Mouse (Mus musculus) T-cell, adult 2 months (primary cell): Measurements from ENCODE around the gene Kpna6.
"Not testable (repeated sequence)": the region's sequence is repeated elsewhere in the genome, so short reads cannot be mapped to it uniquely, and the experiment has no call there.

Source experiments
- DNase-seq: peaks from one replicate; pipeline ENCODE4 v3.0.0; 2022; ENCODE audit warnings: low spot score

Gene Kpna6

GRCm38 (mm10) chr4:129672083-129672877, at the start of gene Kpna6:
Gene Kpna6 (minus strand): TSS chr4:129672767.
- DNase-seq: peak; percentile 77

GRCm38 (mm10) chr4:129716310-129716709, 43.7 kb upstream of the Kpna6 start:
- DNase-seq: no peak

DNA sequence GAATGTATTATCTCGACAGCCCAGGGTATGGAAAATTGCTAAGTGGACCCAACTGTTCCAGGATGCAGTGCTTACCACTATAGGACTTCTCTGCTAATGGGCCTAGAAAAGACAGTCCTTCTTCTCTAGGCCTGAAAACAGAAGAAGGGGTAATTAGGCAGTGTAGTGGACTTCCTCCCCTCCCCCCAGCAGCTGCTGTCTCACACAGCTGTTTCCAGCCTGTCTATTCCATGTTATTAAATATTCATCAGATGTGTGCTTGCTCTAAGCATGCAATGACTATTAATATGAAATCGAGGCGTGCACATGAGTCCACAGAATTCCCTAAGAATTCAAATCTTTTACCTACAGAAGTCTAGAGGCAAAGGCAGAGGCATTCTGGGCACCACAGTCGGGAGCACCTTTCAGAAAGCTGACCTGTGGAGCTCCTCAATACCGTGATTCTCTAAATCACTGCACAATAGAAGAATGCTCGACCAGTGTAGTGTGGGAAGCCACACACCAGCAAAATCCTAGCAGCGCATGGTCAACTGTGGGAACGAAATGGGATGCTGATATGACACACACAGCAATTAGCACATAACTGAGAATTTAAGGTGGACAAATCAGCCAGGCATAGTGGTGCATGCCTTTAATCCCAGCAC, 37.0 kb upstream of the Kpna6 start:
- DNase-seq: no peak

- DNase-seq: no peak
Measured at GRCm38 (mm10) chr4:129706750-129707149, 34.2 kb upstream of the Kpna6 start.

GRCm38 (mm10) chr4:129702454-129702853, 29.9 kb upstream of the Kpna6 start:
- DNase-seq: no peak

GRCm38 (mm10) chr4:129701503-129702377, 29.2 kb upstream of the Kpna6 start:
- DNase-seq: peak; percentile 83

GRCm38 (mm10) chr4:129700661-129701060, 28.1 kb upstream of the Kpna6 start:
- DNase-seq: not testable (repeated sequence)

DNA sequence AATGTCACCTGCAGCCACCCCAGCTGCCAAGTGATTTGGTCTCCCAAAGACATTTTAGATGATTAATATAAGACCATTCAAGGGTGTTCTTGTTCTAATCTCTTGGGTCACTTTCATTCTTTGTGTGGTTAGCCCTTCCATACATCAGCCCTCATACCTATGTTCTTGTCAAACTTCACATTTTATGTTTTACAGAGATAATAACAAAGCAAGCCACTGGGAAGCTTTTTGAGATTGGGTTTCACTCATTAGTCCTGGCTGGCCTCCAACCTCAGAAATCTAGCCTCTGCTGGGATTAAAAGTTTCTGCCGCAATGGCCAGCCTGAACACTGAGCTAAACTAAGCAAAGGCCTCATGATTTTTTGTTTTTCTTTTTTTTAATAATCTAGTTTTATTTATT, 27.6 kb upstream of the Kpna6 start:
- no peak for DNase-seq

DNA sequence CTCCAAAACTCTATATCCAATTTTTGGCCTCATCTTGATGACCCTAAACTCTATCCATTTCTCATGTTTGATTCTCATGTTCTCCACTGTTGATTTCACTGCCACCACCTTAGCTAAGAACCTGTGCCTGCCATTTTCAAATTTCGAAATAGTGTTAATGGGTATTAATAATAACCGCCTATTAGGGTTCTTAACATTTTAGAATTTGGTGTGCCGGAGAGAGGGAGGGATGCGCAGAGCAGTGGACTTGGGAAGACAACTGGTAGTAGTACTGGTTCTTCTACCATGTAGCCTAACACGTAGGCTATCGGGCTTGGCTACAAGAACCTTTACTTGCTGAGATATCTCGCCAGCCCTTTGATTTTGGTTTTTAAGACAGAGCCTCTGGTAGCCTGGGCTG, 24.6 kb upstream of the Kpna6 start:
- DNase-seq: no peak

DNA sequence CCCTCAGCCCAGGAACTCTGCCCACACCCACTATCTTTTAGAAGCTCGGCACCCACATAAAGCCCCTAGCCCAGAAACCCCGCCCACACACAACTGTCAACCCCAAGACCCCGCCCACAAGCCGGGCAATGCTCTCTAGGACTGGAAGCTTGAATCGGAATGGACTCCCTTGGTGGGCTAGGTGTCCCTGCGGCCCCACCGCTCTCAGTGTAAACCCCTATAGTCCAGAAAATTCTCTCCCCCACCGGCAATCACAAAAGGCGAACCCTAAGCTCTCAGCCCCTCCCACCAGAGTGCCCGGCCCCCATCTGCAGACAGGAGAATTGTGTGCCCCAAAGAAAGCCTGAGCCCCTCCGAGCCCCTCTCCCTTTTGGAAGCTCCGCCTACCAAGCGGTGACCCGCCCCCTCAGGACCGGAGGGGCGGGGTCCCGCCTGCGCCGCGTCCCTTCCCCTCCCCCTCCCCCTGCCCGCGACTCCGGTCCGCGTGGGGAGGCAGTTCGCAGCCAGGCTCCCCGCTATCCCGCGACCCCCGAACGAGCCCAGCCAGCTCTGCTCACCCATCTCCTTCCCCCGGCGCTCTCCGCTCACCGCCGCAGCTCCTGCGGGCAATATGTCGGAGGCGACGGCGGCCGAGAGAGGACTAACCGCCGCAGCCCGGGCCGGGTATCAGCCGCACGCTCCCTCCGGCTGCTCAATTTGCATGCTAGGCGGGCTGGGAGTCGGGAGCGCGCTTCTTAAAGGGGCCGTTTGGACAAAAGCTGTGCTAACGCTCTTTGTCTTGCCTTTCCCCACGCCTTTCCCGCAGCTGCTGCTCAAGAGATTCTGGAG, 23.8 kb upstream of the Kpna6 start, which contains the start of gene Tmem39b:
TSS of gene Tmem39b (minus strand) at position 681 of the 828 bp plus-strand sequence.
- peak; percentile 84 for DNase-seq

DNA sequence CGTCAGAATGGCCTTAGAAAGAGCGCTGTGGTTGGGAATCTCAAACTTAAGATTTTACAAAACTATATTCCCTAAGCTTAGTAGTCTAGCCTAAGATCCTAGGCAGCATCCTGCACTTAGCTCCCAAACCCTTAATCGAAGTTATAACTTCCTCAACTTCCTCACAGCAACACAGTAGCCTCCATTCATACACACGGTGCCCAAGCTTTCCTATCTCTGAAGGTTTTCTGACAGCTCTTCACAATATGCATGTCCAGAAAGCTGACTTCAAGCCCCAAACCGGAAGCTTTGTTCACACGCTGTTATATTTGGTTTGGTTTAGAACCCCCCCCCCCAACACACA, 23.2 kb upstream of the Kpna6 start:
- DNase-seq: no peak

GRCm38 (mm10) chr4:129684531-129684930, 12.0 kb upstream of the Kpna6 start:
- no peak for DNase-seq

GRCm38 (mm10) chr4:129683901-129684493, 11.4 kb upstream of the Kpna6 start:
- DNase-seq: no peak

DNA sequence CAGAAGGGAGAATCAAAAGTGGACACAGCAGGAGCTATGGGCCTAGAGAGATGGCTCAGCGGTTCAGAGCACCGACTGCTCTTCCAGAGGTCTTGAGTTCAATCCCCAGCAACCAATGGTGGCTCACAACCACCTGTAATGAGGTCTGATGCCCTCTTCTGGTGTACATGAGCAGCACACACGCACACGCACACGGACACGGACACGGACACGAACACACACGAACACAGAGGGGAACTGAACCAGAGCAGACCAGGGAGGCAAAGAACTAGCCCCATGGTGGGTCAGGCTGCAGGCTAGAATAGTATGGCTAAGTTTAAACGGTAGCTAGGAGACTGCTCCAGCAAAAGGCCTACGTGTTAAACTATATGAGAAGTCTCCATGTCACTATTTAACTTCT, 9.3 kb upstream of the Kpna6 start:
- DNase-seq: no peak

- DNase-seq: no peak
Measured at GRCm38 (mm10) chr4:129672878-129673449, 397 bp upstream of the Kpna6 start.

- peak; percentile 47 for DNase-seq
Measured at GRCm38 (mm10) chr4:129671491-129672082, 980 bp downstream of the Kpna6 start.

DNA sequence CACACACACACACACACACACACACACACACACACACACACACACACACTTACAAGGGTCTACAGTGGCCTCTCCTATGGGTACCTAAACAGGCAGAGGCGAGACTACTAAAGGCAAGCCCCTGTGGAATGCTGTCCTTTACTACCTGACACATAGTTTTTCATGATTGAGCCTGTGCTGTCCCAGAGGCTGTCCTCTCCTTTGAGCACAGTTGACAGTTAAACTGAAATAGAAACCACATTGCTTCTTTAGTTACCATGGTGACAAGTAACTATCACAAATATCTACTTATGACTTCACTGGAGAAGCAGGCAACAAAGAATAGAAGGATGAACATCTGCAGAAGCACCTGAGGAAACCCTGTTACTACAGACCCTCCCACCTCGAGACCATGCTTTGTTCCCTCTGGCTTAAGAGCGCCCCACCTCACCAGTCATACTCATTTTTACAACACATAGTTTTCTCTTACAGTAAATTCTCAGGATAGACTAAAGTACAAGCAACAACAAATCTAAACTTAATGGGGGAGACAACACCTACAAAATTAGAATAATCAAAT, 10.2 kb downstream of the Kpna6 start:
- no peak for DNase-seq

- no peak for DNase-seq
Measured at GRCm38 (mm10) chr4:129661584-129661983, 11.0 kb downstream of the Kpna6 start.

DNA sequence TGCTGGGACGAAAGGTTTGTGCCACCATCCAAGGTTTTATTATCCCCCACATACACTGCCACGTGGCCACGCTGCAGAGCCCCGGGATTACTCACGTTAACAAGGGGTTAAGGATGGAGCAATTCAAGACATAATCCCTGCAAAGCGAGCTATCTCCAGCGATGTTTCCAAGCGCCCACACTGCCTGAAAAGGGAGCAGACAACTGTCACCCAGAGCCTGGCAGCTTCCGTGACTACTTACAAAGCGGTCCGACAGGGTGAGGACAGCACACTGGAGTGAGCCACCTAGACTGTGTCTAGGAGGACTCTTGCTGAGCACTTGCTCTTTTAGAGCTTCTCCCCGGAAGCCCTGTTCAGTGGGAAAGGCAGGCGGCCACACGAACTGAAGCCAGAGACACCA, 17.8 kb downstream of the Kpna6 start:
- DNase-seq: no peak

DNA sequence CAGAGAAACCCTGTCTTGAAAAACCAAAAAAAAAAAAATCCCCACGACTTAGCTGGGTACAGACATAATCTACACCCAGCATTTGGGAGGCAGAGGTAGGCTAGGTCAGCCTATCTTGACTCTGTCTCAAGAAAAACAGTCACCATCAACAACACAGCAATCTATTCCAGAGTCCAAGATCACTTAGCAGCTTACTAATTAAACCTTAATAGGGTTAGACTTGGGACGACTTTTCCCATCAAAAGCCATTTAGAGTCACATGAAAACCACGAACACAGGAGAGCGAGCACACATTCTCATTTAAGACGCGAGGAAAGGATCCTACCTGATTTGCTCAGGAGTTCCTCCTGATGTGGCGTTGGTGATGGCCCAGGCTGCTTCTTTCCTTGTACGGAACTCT, 22.2 kb downstream of the Kpna6 start:
- no peak for DNase-seq
